Mouse (Mus musculus): Measurements from ENCODE around the gene Fam92b. TPM values are rescaled to one million over a fixed set of nuclear protein-coding genes. Genes with fewer than 3 reads are reported as not detected.
A peak's percentile ranks its signal among the peaks of the same experiment; 100 is the strongest.

Gene Fam92b
- polyA plus RNA-seq, 1 experiment from 2014 or later: 2.4 TPM

DNA sequence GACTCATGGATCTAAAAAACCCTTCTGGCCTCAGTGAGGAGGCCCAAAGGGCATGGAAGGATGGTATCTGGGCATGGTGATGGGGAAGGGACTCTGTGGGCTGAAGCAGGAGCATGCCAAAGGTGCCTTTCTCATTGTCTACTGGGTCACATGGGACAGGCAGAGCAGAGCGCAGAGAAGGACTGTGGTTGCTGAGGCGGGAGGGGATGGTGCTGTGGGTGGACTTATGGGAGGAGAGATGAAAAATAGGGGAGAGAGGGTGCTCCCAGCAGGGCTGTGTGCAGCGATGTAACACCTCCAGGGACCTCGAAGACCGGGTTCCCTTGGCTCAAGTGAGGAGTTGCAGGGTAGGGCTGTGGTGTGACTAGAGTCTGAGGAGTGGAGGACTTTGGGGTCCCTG, 14.9 kb upstream of the Fam92b start:
- Histone ChIP-seq H3K27me3 (ENCODE audit: control insufficient read depth, insufficient read depth, low read depth, low read length) (no peaks in the 10 kb centered on the region), H3K4me1 (ENCODE audit: control insufficient read depth, insufficient read depth, low read length) (0 out of 2 replicates have a peak, but pooled peaks cover 2% of the 10 kb centered on the region), H3K36me3 (ENCODE audit: control insufficient read depth, insufficient read depth, low read length) (no peaks in the 10 kb centered on the region), H3K4me2 (ENCODE audit: low read length) (no peak overlapping the region), H3K27ac (ENCODE audit: low read length) (no peak overlapping the region), H3K4me3 (ENCODE audit: low read depth, low read length) (no peak overlapping the region), H3K9ac (ENCODE audit: low read depth, low read length) (no peak overlapping the region), H3K9me3 (replicated peaks; ENCODE audit: control insufficient read depth, low read length, poor library complexity, severe bottlenecking) (no peaks in the 10 kb centered on the region)
- WGBS: 95% methylated on average over 5 of the region's 5 CpGs
- ATAC-seq: no peak

- no peaks in the 10 kb centered on the region for H3K36me3 ChIP-seq (ENCODE audit: control insufficient read depth, insufficient read depth, low read length)
- H3K27ac ChIP-seq (ENCODE audit: low read length): no peak overlapping the region; the same call in 1 of the 2 replicates
- 61% methylated on average over 5 of the region's 5 CpGs for WGBS
- no peak overlapping the region for H3K4me2 ChIP-seq (ENCODE audit: low read length)
- no peaks in the 10 kb centered on the region for H3K27me3 ChIP-seq (ENCODE audit: control insufficient read depth, insufficient read depth, low read depth, low read length)
- ATAC-seq: no peak
- 0 out of 2 replicates have a peak, but pooled peaks cover 2% of the 10 kb centered on the region for H3K4me1 ChIP-seq (ENCODE audit: control insufficient read depth, insufficient read depth, low read length)
- no peak overlapping the region for H3K9ac ChIP-seq (ENCODE audit: low read depth, low read length)
- no peaks in the 10 kb centered on the region for H3K9me3 ChIP-seq (replicated peaks; ENCODE audit: control insufficient read depth, low read length, poor library complexity, severe bottlenecking)
- H3K4me3 ChIP-seq (ENCODE audit: low read depth, low read length): no peak overlapping the region
These were observed 14.4 kb upstream of the Fam92b start for GRCm38 (mm10) chr8:120191633-120192032.

DNA sequence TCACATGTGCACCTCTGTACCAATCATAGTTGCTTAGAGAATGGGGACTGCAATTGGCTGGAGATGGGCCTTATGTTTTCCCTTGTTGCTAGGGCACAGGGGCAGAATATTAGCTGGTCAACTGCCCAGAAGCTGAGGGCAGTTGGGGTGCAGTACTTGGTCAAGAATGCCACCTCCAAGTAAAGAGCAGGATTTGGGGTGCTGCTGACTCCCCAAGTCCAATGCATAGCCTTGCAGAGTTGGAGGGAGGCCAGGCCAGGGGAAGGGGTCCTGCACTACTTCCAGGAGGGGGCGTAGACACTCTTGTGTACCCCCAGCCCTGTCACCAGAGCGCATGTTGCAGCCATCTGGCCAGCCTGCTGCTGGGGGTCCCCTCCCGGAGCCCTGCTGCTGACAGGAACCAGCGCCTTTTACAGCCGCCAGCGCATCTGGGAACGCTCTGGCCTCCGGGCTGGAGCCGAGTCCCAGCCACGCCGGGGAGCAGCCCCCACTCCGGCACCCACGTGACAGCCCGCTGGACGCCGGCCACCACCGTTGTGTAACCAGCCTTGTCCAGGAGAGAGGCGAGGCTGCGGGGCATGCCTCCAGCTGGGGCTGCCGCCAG, 13.6 kb upstream of the Fam92b start:
- ATAC-seq: peak; percentile 81
- no peaks in the 10 kb centered on the region for H3K27me3 ChIP-seq (ENCODE audit: control insufficient read depth, insufficient read depth, low read depth, low read length)
- H3K4me3 ChIP-seq (ENCODE audit: low read depth, low read length): no peak overlapping the region
- peak overlapping the region; percentile 74 for H3K27ac ChIP-seq (ENCODE audit: low read length)
- no peaks in the 10 kb centered on the region for H3K9me3 ChIP-seq (replicated peaks; ENCODE audit: control insufficient read depth, low read length, poor library complexity, severe bottlenecking)
- WGBS: 38% methylated on average over 20 of the region's 20 CpGs
- H3K4me1 ChIP-seq (ENCODE audit: control insufficient read depth, insufficient read depth, low read length): peaks cover 8% of the 10 kb centered on the region; the same call in 1 of the 2 replicates
- 0 out of 2 replicates have a peak overlapping the region, but pooled peaks have one; percentile 49 for H3K9ac ChIP-seq (ENCODE audit: low read depth, low read length)
- no peaks in the 10 kb centered on the region for H3K36me3 ChIP-seq (ENCODE audit: control insufficient read depth, insufficient read depth, low read length)
- H3K4me2 ChIP-seq (ENCODE audit: low read length): peak overlapping the region; percentile 42

DNA sequence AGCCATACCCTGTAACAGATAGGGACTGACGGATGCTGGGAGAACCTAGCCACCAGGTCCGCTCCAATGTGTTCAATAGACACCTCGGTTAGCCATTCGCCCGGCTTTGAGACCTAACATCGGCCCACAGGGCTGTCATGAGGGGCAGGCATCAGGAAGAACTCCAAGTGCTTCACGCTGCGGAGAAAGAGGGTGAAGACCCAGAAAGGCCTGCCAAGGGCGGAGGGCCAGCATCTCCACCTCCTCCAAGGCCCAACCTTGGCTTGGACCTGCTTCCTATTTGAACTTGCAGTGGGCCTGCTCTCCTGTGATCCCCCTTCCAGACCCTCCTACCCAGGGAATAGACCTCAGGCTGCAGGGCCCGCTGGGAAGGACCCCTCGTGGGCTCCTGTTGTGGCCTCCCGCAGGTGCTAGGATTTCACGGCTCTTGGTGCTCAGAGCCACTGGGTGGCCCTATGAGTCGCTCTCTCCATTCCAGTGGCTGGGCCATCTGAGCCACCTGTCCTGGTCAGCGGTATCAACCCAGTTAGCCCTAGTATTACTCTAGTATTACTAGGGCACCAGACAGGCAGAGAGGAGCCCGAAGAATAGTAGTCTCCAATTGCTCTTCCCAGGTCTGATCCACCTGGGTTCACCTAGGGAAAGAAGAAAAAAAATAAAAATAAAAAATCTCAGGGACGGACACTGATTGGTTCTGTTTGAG, 13.0 kb upstream of the Fam92b start:
- Histone ChIP-seq H3K9me3 (replicated peaks; ENCODE audit: control insufficient read depth, low read length, poor library complexity, severe bottlenecking) (no peaks in the 10 kb centered on the region), H3K27ac (ENCODE audit: low read length) (0 out of 2 replicates have a peak overlapping the region, but pooled peaks have one; percentile 25), H3K4me1 (ENCODE audit: control insufficient read depth, insufficient read depth, low read length) (peaks cover 14% of the 10 kb centered on the region), H3K36me3 (ENCODE audit: control insufficient read depth, insufficient read depth, low read length) (no peaks in the 10 kb centered on the region), H3K4me3 (ENCODE audit: low read depth, low read length) (no peak overlapping the region), H3K27me3 (ENCODE audit: control insufficient read depth, insufficient read depth, low read depth, low read length) (no peaks in the 10 kb centered on the region), H3K9ac (ENCODE audit: low read depth, low read length) (no peak overlapping the region), H3K4me2 (ENCODE audit: low read length) (no peak overlapping the region)
- WGBS: 82% methylated on average over 17 of the region's 17 CpGs
- ATAC-seq: peak; percentile 15; the same call in 1 of the 2 replicates

- 80% methylated on average over 6 of the region's 6 CpGs for WGBS
These were observed 12.2 kb upstream of the Fam92b start for GRCm38 (mm10) chr8:120189440-120189839.

GRCm38 (mm10) chr8:120188510-120188909, 11.2 kb upstream of the Fam92b start:
- H3K9ac ChIP-seq (ENCODE audit: low read depth, low read length): no peak overlapping the region

More at GRCm38 (mm10) chr8:120189440-120189839, 12.2 kb upstream of the Fam92b start:
- no peak for ATAC-seq
- H3K36me3 ChIP-seq (ENCODE audit: control insufficient read depth, insufficient read depth, low read length): no peaks in the 10 kb centered on the region
- no peak overlapping the region for H3K4me2 ChIP-seq (ENCODE audit: low read length)
- no peak overlapping the region for H3K27ac ChIP-seq (ENCODE audit: low read length)
- H3K4me3 ChIP-seq (ENCODE audit: low read depth, low read length): no peak overlapping the region
- no peak overlapping the region for H3K9ac ChIP-seq (ENCODE audit: low read depth, low read length)
- H3K9me3 ChIP-seq (replicated peaks; ENCODE audit: control insufficient read depth, low read length, poor library complexity, severe bottlenecking): no peaks in the 10 kb centered on the region
- H3K27me3 ChIP-seq (ENCODE audit: control insufficient read depth, insufficient read depth, low read depth, low read length): no peaks in the 10 kb centered on the region
- peaks cover 19% of the 10 kb centered on the region for H3K4me1 ChIP-seq (ENCODE audit: control insufficient read depth, insufficient read depth, low read length)

DNA sequence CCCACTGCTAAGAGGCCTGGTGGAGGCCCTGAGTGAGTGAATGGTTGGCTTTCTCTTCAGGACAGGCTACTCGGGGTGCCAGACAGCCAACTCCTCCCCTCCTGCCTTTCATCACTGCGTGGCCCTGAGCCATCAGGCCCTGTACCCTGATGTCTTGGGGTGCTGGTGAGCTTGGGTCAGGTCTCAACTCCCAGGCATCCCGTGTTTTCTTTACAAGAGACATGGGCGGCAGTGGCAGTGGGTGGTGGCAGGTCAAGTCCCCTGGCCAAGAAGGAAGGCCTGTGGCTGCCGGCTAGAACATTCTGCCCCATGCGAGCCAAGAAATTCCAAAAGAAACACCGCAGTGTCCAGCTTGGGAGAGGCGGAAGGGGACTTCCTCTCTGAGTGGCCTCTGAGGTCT, 9.2 kb upstream of the Fam92b start:
- H3K4me2 ChIP-seq (ENCODE audit: low read length): no peak overlapping the region
- H3K9ac ChIP-seq (ENCODE audit: low read depth, low read length): 0 out of 2 replicates have a peak overlapping the region, but pooled peaks have one; percentile 5
- H3K36me3 ChIP-seq (ENCODE audit: control insufficient read depth, insufficient read depth, low read length): no peaks in the 10 kb centered on the region
- H3K27me3 ChIP-seq (ENCODE audit: control insufficient read depth, insufficient read depth, low read depth, low read length): no peaks in the 10 kb centered on the region
- H3K27ac ChIP-seq (ENCODE audit: low read length): no peak overlapping the region
- 50% methylated on average over 8 of the region's 8 CpGs for WGBS
- no peak for ATAC-seq
- H3K9me3 ChIP-seq (replicated peaks; ENCODE audit: control insufficient read depth, low read length, poor library complexity, severe bottlenecking): no peaks in the 10 kb centered on the region
- H3K4me1 ChIP-seq (ENCODE audit: control insufficient read depth, insufficient read depth, low read length): peaks cover 19% of the 10 kb centered on the region
- no peak overlapping the region for H3K4me3 ChIP-seq (ENCODE audit: low read depth, low read length)

More at GRCm38 (mm10) chr8:120188510-120188909, 11.2 kb upstream of the Fam92b start:
- no peak overlapping the region for H3K27ac ChIP-seq (ENCODE audit: low read length)
- peaks cover 19% of the 10 kb centered on the region for H3K4me1 ChIP-seq (ENCODE audit: control insufficient read depth, insufficient read depth, low read length)
- no peak overlapping the region for H3K4me3 ChIP-seq (ENCODE audit: low read depth, low read length)
- H3K4me2 ChIP-seq (ENCODE audit: low read length): no peak overlapping the region
- WGBS: 77% methylated on average over 6 of the region's 6 CpGs
- no peaks in the 10 kb centered on the region for H3K36me3 ChIP-seq (ENCODE audit: control insufficient read depth, insufficient read depth, low read length)
- no peaks in the 10 kb centered on the region for H3K9me3 ChIP-seq (replicated peaks; ENCODE audit: control insufficient read depth, low read length, poor library complexity, severe bottlenecking)
- no peak for ATAC-seq
- H3K27me3 ChIP-seq (ENCODE audit: control insufficient read depth, insufficient read depth, low read depth, low read length): no peaks in the 10 kb centered on the region

- Histone ChIP-seq H3K9me3 (replicated peaks; ENCODE audit: control insufficient read depth, low read length, poor library complexity, severe bottlenecking) (no peaks in the 10 kb centered on the region), H3K4me1 (ENCODE audit: control insufficient read depth, insufficient read depth, low read length) (peaks cover 17% of the 10 kb centered on the region), H3K27me3 (ENCODE audit: control insufficient read depth, insufficient read depth, low read depth, low read length) (no peaks in the 10 kb centered on the region), H3K4me2 (ENCODE audit: low read length) (peak overlapping the region; percentile 32), H3K36me3 (ENCODE audit: control insufficient read depth, insufficient read depth, low read length) (no peaks in the 10 kb centered on the region), H3K9ac (ENCODE audit: low read depth, low read length) (peak overlapping the region; percentile 58; the same call in 1 of the 2 replicates), H3K4me3 (ENCODE audit: low read depth, low read length) (no peak overlapping the region), H3K27ac (ENCODE audit: low read length) (peak overlapping the region; percentile 38)
- ATAC-seq: peak; percentile 21; the same call in 1 of the 2 replicates
- WGBS: 19% methylated on average over 17 of the region's 17 CpGs
These were observed 7.9 kb upstream of the Fam92b start for GRCm38 (mm10) chr8:120184850-120185792.

All from midbrain, embryonic 16.5 days (tissue).